Mouse (Mus musculus) small intestine, adult 2 months (tissue): ENCODE data around the gene Exoc6b.

Source experiments
- CTCF ChIP-seq: fragments of 200-500 bp; IDR thresholded peaks from 2 replicates; pipeline ENCODE4 v1.5.1; 2012; ENCODE audit warnings: low read depth, mild to moderate bottlenecking, control low read depth, inconsistent platforms, low read length, moderate library complexity, mixed read lengths; ENCODE audit not compliant: insufficient replicate concordance, insufficient read length; ENCODE audit errors: extremely low read depth
- POLR2A ChIP-seq: fragments of 200-500 bp; IDR thresholded peaks from 2 replicates; pipeline ENCODE4 v1.6.1; 2012; ENCODE audit warnings: low read depth, mild to moderate bottlenecking, control low read depth, inconsistent platforms, low read length, moderate library complexity

- TF ChIP-seq CTCF (peak; percentile 59; the same call in 1 of the 2 replicates), POLR2A (no peak)
Observed at GRCm38 (mm10) chr6:84736942-84737341, 332.4 kb downstream of the Exoc6b start.
